Mouse (Mus musculus): ENCODE measurements at regions not wholly inside any gene's neighbourhood (a gene's known extent, or its start where the extent isn't known, plus 50 kb on each side); places are given as distances from the start of the nearest gene placed in this dataset.
A peak's percentile ranks its signal among the peaks of the same experiment; 100 is the strongest.

- ATAC-seq (replicated peaks in 1 of 2; ENCODE audit: insufficient read depth in 1 of 2, low FRiP score in 2 of 2, low TSS enrichment in 1 of 2, low read depth in 1 of 2, poor library complexity in 2 of 2, severe bottlenecking in 2 of 2), result no peak
These were observed 944.1 kb upstream of the Adgrl4 start for GRCm38 (mm10) chr3:150493433-150494045.

GRCm38 (mm10) chr3:150530966-150531365 is 906.7 kb upstream of the Adgrl4 start:
- no peak for ATAC-seq (replicated peaks in 1 of 2; ENCODE audit: insufficient read depth in 1 of 2, low FRiP score in 2 of 2, low TSS enrichment in 1 of 2, low read depth in 1 of 2, poor library complexity in 2 of 2, severe bottlenecking in 2 of 2)

- no peak for ATAC-seq (replicated peaks in 1 of 2; ENCODE audit: insufficient read depth in 1 of 2, low FRiP score in 2 of 2, low TSS enrichment in 1 of 2, low read depth in 1 of 2, poor library complexity in 2 of 2, severe bottlenecking in 2 of 2)
These were observed 894.6 kb upstream of the Adgrl4 start for GRCm38 (mm10) chr3:150543118-150543517.

- ATAC-seq (replicated peaks in 1 of 2; ENCODE audit: insufficient read depth in 1 of 2, low FRiP score in 2 of 2, low TSS enrichment in 1 of 2, low read depth in 1 of 2, poor library complexity in 2 of 2, severe bottlenecking in 2 of 2), result no peak
These were observed 849.2 kb upstream of the Adgrl4 start for GRCm38 (mm10) chr3:150588474-150588873.

GRCm38 (mm10) chr3:150590978-150591377 is 846.7 kb upstream of the Adgrl4 start:
- ATAC-seq (replicated peaks in 1 of 2; ENCODE audit: insufficient read depth in 1 of 2, low FRiP score in 2 of 2, low TSS enrichment in 1 of 2, low read depth in 1 of 2, poor library complexity in 2 of 2, severe bottlenecking in 2 of 2), result no peak

GRCm38 (mm10) chr3:150603400-150604095 is 834.1 kb upstream of the Adgrl4 start:
- no peak for ATAC-seq (replicated peaks in 1 of 2; ENCODE audit: insufficient read depth in 1 of 2, low FRiP score in 2 of 2, low TSS enrichment in 1 of 2, low read depth in 1 of 2, poor library complexity in 2 of 2, severe bottlenecking in 2 of 2)

GRCm38 (mm10) chr3:150610681-150611101 is 827.0 kb upstream of the Adgrl4 start:
- ATAC-seq (replicated peaks in 1 of 2; ENCODE audit: insufficient read depth in 1 of 2, low FRiP score in 2 of 2, low TSS enrichment in 1 of 2, low read depth in 1 of 2, poor library complexity in 2 of 2, severe bottlenecking in 2 of 2), result peak; percentile 97 to 98

- ATAC-seq (replicated peaks in 1 of 2; ENCODE audit: insufficient read depth in 1 of 2, low FRiP score in 2 of 2, low TSS enrichment in 1 of 2, low read depth in 1 of 2, poor library complexity in 2 of 2, severe bottlenecking in 2 of 2), result no peak
These were observed 800.1 kb upstream of the Adgrl4 start for GRCm38 (mm10) chr3:150637544-150637943.

- no peak for ATAC-seq (replicated peaks in 1 of 2; ENCODE audit: insufficient read depth in 1 of 2, low FRiP score in 2 of 2, low TSS enrichment in 1 of 2, low read depth in 1 of 2, poor library complexity in 2 of 2, severe bottlenecking in 2 of 2)
These were observed 797.5 kb upstream of the Adgrl4 start for GRCm38 (mm10) chr3:150640004-150640676.

- ATAC-seq (replicated peaks in 1 of 2; ENCODE audit: insufficient read depth in 1 of 2, low FRiP score in 2 of 2, low TSS enrichment in 1 of 2, low read depth in 1 of 2, poor library complexity in 2 of 2, severe bottlenecking in 2 of 2), result no peak
These were observed 789.6 kb upstream of the Adgrl4 start for GRCm38 (mm10) chr3:150648040-150648439.

GRCm38 (mm10) chr3:150649783-150650565 is 787.7 kb upstream of the Adgrl4 start:
- no peak for ATAC-seq (replicated peaks in 1 of 2; ENCODE audit: insufficient read depth in 1 of 2, low FRiP score in 2 of 2, low TSS enrichment in 1 of 2, low read depth in 1 of 2, poor library complexity in 2 of 2, severe bottlenecking in 2 of 2)

- no peak for ATAC-seq (replicated peaks in 1 of 2; ENCODE audit: insufficient read depth in 1 of 2, low FRiP score in 2 of 2, low TSS enrichment in 1 of 2, low read depth in 1 of 2, poor library complexity in 2 of 2, severe bottlenecking in 2 of 2)
These were observed 741.9 kb upstream of the Adgrl4 start for GRCm38 (mm10) chr3:150695751-150696150.

GRCm38 (mm10) chr3:150699990-150700389 is 737.7 kb upstream of the Adgrl4 start:
- ATAC-seq (replicated peaks in 1 of 2; ENCODE audit: insufficient read depth in 1 of 2, low FRiP score in 2 of 2, low TSS enrichment in 1 of 2, low read depth in 1 of 2, poor library complexity in 2 of 2, severe bottlenecking in 2 of 2), result no peak
